Comparison of ENCODE assay signal across 13 mouse cellular contexts in the genomic region with DNA sequence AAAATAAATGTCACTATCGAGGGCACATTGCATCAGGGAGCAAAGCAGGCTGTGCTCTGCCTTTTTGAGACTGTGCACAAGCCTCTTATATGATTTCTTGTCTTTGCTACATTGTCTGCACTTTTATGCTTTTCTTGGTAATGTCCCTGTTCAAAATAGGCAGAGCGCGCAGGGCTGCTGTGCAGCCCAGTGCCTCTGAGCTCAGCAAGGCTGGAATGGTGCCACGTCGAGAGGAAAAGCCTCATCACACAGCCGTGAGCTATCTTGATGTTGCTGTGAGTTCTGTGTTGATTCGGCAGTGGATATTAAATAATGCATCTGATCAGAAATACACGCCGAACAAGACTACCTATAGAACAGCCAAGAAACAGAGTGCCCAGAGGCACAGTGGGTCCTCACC.
DNase-seq lines count a peak whose midpoint lies in the region; TF ChIP-seq lines count a peak whose summit lies in the region.
"Had no signal": no experiment of that assay in that cellular context is flagged by ENCODE, and none has a peak within 500 bp of the region (broad histone marks: within the 10 kb centered on the region; RNA-seq: fewer than 3 reads in every experiment).

No protein-coding gene starts in this region.

- peak; percentile 36 to 45 for DNase-seq in cerebellum, postnatal 14 days
- DNase-seq in cerebellum, adult 11 months: no peak
- peak; percentile 21 to 34 for DNase-seq in left cerebral cortex, adult 2 months (ENCODE audit: extremely low spot score in 1 of 2, low spot score in 2 of 2)
- no peak for DNase-seq in left cerebral cortex, adult 11 months (ENCODE audit: low spot score)
- peak; percentile 50 to 61 for DNase-seq in adrenal gland, postnatal 36 days
- DNase-seq in right cerebral cortex, postnatal 10 days (ENCODE audit: low spot score in 2 of 2): peak; percentile 36 to 48
- no peak for DNase-seq in thymus, postnatal 0 days (ENCODE audit: low spot score)
- DNase-seq in spleen, adult 18-20 months: no peak
- DNase-seq: kidney, adult 9 months; lung, postnatal 36 days; thymus, postnatal 36 days had no signal

- TF ChIP-seq CTCF in left cerebral cortex, adult 2 months (IDR thresholded peaks at IDR 0.05): no peak

- intact Hi-C loops in left cerebral cortex, adult 2 months (cut with DNase I): no loop called here

- no peak overlapping the region for H3K27ac ChIP-seq in left cerebral cortex, adult 2 months
- H3K27ac ChIP-seq: embryonic facial prominence, embryonic 13.5 days had no signal

- H3K4me3 ChIP-seq in left cerebral cortex, adult 2 months: no peak overlapping the region
- H3K4me3 ChIP-seq: embryonic facial prominence, embryonic 13.5 days; heart, embryonic 12.5 days had no signal

Comparison
In these comparisons a context has a peak if more than half of its experiments do, and no peak if none do; other contexts are left out.
1. DNase-seq: peak in cerebellum, postnatal 14 days (2 of 2), left cerebral cortex, adult 2 months (2 of 2), adrenal gland, postnatal 36 days (2 of 2) and right cerebral cortex, postnatal 10 days (2 of 2); none in cerebellum, adult 11 months (single experiment), left cerebral cortex, adult 11 months (single experiment), thymus, postnatal 0 days (single experiment) and spleen, adult 18-20 months (0 of 2).